Comparison of ENCODE assay signal across 1 mouse cellular context in the genomic region with DNA sequence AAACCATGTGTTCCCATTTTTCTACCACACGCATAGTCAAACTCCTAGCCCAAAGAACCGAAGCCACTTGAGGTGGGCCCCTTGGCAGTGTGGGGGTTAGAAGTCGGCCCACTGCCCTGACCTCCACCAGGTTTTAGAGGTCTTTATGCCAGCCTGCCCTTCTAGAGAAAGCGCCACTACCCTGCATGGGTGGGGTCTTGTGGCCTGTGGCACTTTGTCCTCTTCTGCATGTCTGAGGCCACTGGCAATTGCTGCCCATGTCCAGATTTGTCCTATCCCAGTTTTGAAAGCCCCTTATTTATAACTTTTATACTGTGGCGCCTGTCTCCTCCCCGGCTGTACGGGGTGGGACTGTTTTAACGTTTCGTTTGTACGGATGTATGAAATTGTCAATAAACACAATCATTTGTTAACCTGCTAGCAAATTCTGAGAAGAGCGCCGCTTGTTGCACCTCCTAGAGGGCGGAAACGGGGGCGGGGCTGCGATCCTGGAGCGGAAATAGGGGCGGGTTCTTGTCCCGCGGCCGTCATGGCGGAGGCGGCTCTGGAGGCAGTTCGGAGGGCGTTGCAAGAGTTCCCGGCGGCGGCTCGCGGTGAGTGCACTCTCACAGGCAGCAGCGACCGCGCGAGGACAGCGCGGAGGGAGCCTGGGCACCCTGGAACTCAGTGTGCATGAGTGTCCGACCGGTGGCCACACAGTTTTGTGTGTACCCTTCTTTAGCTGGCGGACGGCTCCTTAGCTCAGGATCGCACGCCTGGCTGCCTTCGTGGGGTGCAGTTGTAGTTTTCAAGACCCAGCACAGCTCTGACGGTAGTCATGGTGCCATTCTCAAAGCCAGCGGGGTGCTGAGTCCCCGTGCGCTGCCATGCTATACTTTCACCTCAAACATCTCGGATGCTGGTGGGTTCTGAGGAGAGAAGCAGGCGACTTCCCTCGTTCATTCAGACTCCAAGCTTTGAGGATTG.
TF ChIP-seq lines count a peak whose summit lies in the region.

Jmjd7 (plus strand) TSS at position 500 of the 966 bp plus-strand sequence.
Gm28042 (plus strand) TSS at position 510 of the 966 bp plus-strand sequence.

TF ChIP-seq in MEL, 35 proteins besides CTCF, POLR2A, EP300 and RAD21 (continued from another document):
- no peak for TF ChIP-seq NRF1 (IDR thresholded peaks at IDR 0.05; ENCODE audit: insufficient read depth, low read depth, low read length, poor library complexity, severe bottlenecking)
- no peak for TF ChIP-seq MEF2A (IDR thresholded peaks at IDR 0.05; ENCODE audit: extremely low read depth, insufficient replicate concordance, low read depth, low read length, poor library complexity, severe bottlenecking)
- no peak for TF ChIP-seq ZNF384 (IDR thresholded peaks at IDR 0.05; ENCODE audit: low read depth, low read length)
- TF ChIP-seq POLR2AphosphoS2 (IDR thresholded peaks at IDR 0.05; ENCODE audit: low read length) = peak; percentile 37; the same call in 1 of the 2 replicates
- TF ChIP-seq MXI1 (IDR thresholded peaks at IDR 0.05; ENCODE audit: low read depth, low read length) = 0 out of 2 replicates have a peak, but pooled peaks have one; percentile 11
- TF ChIP-seq MAX (IDR thresholded peaks at IDR 0.05; ENCODE audit: low read length) = peak; percentile 16; the same call in 1 of the 2 replicates
- no peak for TF ChIP-seq GABPA (IDR thresholded peaks at IDR 0.05; ENCODE audit: low read depth, low read length)
